Mouse (Mus musculus): ENCODE measurements around the gene Ano6.

DNA sequence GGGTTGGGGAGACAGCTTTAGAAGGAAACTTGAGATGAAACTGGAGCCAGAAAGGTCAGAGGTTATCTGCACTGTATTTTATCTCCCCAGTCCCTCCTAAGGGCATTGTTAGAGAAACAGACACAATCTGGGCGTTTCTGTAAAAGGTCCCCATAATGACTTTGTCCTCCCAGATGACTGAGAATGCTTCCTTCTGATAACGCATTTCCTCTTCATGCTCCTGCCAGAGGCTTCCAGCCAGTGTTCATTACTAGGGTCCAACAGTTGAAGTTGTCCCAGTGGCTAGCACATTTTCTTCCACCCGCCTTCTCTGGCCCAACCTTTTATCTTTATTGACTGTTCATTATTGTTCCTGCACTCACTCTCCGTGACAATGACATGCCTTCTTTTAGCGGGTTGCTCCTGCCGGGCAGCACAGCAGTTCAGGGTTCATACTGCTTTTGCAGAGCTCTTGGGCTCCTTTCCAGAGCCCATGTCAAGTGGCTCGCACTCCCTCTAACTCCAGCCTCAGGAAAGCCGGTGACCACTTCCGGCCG lies 90.0 kb downstream of the Ano6 start:
- TF ChIP-seq CTCF (IDR thresholded peaks at IDR 0.05; ENCODE audit: low read depth), result no peak
- TF ChIP-seq EP300 (optimal IDR thresholded peaks at IDR 0.05), result no peak

Data from stomach, postnatal 0 days (tissue).